Mouse (Mus musculus) heart, postnatal 36 days (tissue): ENCODE results near the gene Ryr2. TPM values are rescaled to one million over a fixed set of nuclear protein-coding genes. Genes with fewer than 3 reads are reported as not detected.

Experiments used
- total RNA-seq, 2 experiments: library from RNA; stranded (reverse); gene quantifications; 2 replicates each; pipeline ENCODE4 v1.2.3; 2021

The Ryr2 gene
- total RNA-seq, 2 experiments from 2014 or later = 988 to 1,013 TPM

Other genes with a start within 250 kb of the Ryr2 start
- 100 to 1,000 TPM in 1 of 2 experiments, 10 to 100 TPM in 1; 59.9 to 102 TPM for gene Mtr, start 151.2 kb upstream of the Ryr2 start, total RNA-seq
- gene Actn2, start 233.8 kb upstream of the Ryr2 start, total RNA-seq = 1,000 to 10,000 TPM; 1,744 to 1,878 TPM